Mouse (Mus musculus): ENCODE data around the gene Dlgap5. TPM values are rescaled to one million over a fixed set of nuclear protein-coding genes. Genes with fewer than 3 reads are reported as not detected.

Gene Dlgap5
- polyA plus RNA-seq (2012; rRNA removed; ENCODE audit: low replicate concordance): 0.85 and 0.93 TPM in 2 replicates

DNA sequence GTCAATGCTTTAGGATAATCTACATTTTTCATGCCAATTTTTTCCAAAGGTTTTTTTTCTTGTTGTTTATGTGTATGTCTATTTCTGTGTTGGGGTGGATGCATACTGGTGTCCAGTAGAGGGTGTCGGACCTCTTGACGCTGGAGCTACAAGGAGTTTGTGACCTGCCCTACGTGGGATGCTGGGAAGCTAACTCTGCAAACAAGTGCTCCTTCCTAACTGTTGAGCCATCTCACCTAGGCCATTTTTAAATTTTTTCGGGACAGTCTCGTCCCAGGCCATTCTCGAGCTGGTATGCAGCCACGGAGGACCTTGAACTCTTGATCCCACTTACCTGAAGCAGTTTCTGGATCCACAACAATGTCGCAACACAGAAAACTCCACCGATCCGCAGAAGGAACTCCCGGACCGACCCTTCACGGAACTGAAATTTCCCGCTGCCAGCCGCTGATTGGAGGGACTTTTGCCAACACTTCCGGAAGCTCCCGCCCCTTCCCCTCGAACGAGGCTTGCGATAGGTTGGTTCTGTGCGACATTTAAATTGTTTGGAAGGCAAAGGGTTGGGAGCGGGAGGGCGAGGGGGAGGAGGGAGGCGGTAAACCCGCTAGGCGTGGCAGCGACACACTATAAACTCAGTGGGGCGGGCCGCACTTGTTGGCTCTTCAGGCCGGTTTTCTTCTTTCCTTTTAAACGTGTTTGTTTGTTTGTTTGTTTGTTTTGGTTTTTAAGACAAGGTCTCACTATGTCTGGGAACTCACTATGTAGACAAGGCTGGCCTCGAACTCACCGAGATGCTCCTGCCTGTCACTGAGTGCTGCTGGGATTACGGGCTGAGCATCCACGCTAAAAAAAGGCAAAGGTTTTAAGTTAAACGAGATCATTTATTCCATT is at the start of gene Dlgap5:
Dlgap5 (minus strand) TSS at position 633 of the 891 bp plus-strand sequence.

DNA sequence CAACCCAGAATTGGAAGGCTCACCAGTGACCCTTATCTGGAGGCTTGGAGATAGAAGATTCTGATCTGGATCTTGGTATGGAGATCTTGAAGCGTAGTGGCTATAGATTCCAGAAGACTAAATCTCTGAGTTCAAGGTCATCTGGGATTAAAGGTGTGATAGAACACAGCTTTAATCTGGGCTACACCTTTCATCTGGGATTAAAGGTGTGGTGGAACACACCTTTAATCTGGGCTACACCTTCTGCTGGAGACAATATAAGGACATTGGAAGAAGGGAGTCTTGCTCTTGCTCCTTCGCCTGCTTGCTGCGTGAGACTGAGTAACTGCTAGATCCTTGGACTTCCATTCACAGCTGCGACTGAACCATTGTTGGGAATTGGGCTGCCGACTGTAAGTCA is 31.9 kb upstream of the Dlgap5 start, which contains the start of gene Fbxo34:
Fbxo34 (plus strand) TSS at position 301 of the 400 bp plus-strand sequence.

DNA sequence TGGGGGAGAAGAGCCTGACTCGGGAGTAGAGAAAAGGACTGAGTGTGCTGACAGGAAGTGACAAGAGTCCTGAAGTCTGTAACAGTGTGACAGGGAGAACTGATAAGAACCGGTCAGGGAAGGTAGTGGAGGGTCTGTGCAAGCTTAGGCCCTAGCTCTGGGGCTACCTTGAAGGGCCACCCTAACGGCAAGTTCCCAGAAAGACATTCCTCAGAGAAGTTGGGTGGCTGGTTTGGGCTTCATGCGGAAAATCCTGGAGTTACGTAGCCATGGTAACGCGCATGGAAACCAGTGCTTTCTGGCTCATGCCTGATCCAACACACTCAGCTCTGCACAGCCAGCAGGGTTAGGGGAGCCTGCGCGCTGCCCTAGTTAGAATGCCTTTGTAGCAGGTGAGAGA is 50.7 kb downstream of the Dlgap5 start, which contains the start of gene Lgals3:
Lgals3 (plus strand) TSS at position 291 of the 400 bp plus-strand sequence.

Other genes starting within 250 kb of the Dlgap5 start
- gene Gch1, start 229.0 kb downstream of the Dlgap5 start, polyA plus RNA-seq (2012; rRNA removed; ENCODE audit: low replicate concordance): 5.2 and 6.2 TPM in 2 replicates
- gene Wdhd1, start 141.6 kb downstream of the Dlgap5 start, polyA plus RNA-seq (2012; rRNA removed; ENCODE audit: low replicate concordance): 0.99 and 1.3 TPM in 2 replicates
- 2.1 and 4.2 TPM in 2 replicates for gene Socs4, start 141.5 kb downstream of the Dlgap5 start, polyA plus RNA-seq (2012; rRNA removed; ENCODE audit: low replicate concordance)
- gene Mapk1ip1l, start 120.1 kb downstream of the Dlgap5 start, polyA plus RNA-seq (2012; rRNA removed; ENCODE audit: low replicate concordance): 43.9 and 64.3 TPM in 2 replicates
- 155 and 330 TPM in 2 replicates for gene Lgals3, start 50.7 kb downstream of the Dlgap5 start, polyA plus RNA-seq (2012; rRNA removed; ENCODE audit: low replicate concordance)
- gene Fbxo34, start 32.0 kb upstream of the Dlgap5 start, polyA plus RNA-seq (2012; rRNA removed; ENCODE audit: low replicate concordance): 10.7 and 15.6 TPM in 2 replicates
- 6.9 and 9.3 TPM in 2 replicates for gene Atg14, start 152.2 kb upstream of the Dlgap5 start, polyA plus RNA-seq (2012; rRNA removed; ENCODE audit: low replicate concordance)
- 4.6 and 13.4 TPM in 2 replicates for gene Ktn1, start 230.0 kb upstream of the Dlgap5 start, polyA plus RNA-seq (2012; rRNA removed; ENCODE audit: low replicate concordance)